In the genomic region with DNA sequence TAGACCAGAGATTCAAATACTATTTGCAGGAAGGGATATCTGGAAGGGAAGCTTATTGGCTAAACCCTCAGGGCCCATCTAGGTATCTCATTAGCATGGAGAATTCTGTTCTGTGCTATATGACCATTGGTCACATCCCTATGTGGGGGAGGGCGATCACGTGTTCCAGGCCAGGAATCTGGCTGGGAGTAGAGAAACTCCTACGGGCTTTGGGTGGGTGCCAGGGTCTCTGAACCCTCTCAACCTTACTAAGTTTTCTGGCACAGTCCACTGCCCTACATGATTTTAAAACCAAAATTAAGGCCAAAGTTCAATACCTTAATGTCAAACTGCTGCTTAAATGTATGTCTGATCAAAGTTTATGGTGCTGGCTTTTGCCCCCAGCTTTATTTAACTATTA, we compare ENCODE assay signal across 21 mouse cellular contexts. TPM values are rescaled to one million over a fixed set of nuclear protein-coding genes. Genes with fewer than 3 reads are reported as not detected.
DNase-seq lines count a peak whose midpoint lies in the region; ATAC-seq and TF ChIP-seq lines count a peak whose summit lies in the region.
"Had no signal": no experiment of that assay in that cellular context is flagged by ENCODE, and none has a peak within 500 bp of the region (broad histone marks: within the 10 kb centered on the region; RNA-seq: fewer than 3 reads in every experiment).

No protein-coding gene starts in this region.

- no peaks in the 10 kb centered on the region for H3K4me1 ChIP-seq in kidney, adult 2 months (ENCODE audit: control insufficient read depth, insufficient read depth, low read length)
- peaks cover 3% of the 10 kb centered on the region; the same call in 1 of the 2 replicates for H3K4me1 ChIP-seq in kidney, embryonic 16.5 days (ENCODE audit: insufficient read depth, low read length)
- no peaks in the 10 kb centered on the region for H3K4me1 ChIP-seq in lung, postnatal 0 days (ENCODE audit: insufficient read depth, low read depth, low read length)
- H3K4me1 ChIP-seq: forebrain, embryonic 13.5 days; heart, embryonic 13.5 days had no signal

- TF ChIP-seq CTCF in kidney, adult 2 months (conservative IDR thresholded peaks at IDR 0.05; ENCODE audit: insufficient read depth, insufficient read length, low read depth, low read length), result no peak
- no peak for TF ChIP-seq CTCF in lung, postnatal 0 days (IDR thresholded peaks at IDR 0.05)

- no peak overlapping the region for H3K4me2 ChIP-seq in kidney, embryonic 16.5 days (replicated peaks; ENCODE audit: low read depth, low read length)
- no peak overlapping the region for H3K4me2 ChIP-seq in lung, postnatal 0 days (replicated peaks; ENCODE audit: low read depth, low read length)
- H3K4me2 ChIP-seq: forebrain, embryonic 13.5 days; heart, embryonic 13.5 days; hindbrain, embryonic 14.5 days had no signal

- H3K9me3 ChIP-seq in kidney, embryonic 16.5 days (ENCODE audit: low read length), result no peaks in the 10 kb centered on the region
- no peaks in the 10 kb centered on the region for H3K9me3 ChIP-seq in lung, postnatal 0 days (ENCODE audit: low read length)
- H3K9me3 ChIP-seq: embryonic facial prominence, embryonic 10.5 days; forebrain, embryonic 13.5 days; heart, embryonic 13.5 days; hindbrain, embryonic 10.5 days had no signal

- no peak for ATAC-seq in kidney, embryonic 16.5 days (ENCODE audit: low FRiP score, low TSS enrichment)
- ATAC-seq in lung, postnatal 0 days, result no peak
- ATAC-seq: forebrain, embryonic 13.5 days; forebrain, postnatal 0 days had no signal

- H3K27me3 ChIP-seq in kidney, adult 2 months (replicated peaks; ENCODE audit: control insufficient read depth, insufficient read depth, low read length), result no peaks in the 10 kb centered on the region
- no peaks in the 10 kb centered on the region for H3K27me3 ChIP-seq in kidney, embryonic 16.5 days (ENCODE audit: insufficient read depth, low read length)
- no peaks in the 10 kb centered on the region for H3K27me3 ChIP-seq in lung, postnatal 0 days (replicated peaks; ENCODE audit: insufficient read depth, low read length)
- H3K27me3 ChIP-seq: forebrain, embryonic 13.5 days; heart, embryonic 13.5 days had no signal

- H3K36me3 ChIP-seq in kidney, adult 2 months (ENCODE audit: control insufficient read depth, insufficient read depth, low read length), result no peaks in the 10 kb centered on the region
- H3K36me3 ChIP-seq in kidney, embryonic 16.5 days (ENCODE audit: insufficient read depth, low read length), result no peaks in the 10 kb centered on the region
- no peaks in the 10 kb centered on the region for H3K36me3 ChIP-seq in lung, postnatal 0 days (ENCODE audit: insufficient read depth, low read length)
- H3K36me3 ChIP-seq: embryonic facial prominence, embryonic 10.5 days; G1E; heart, embryonic 13.5 days; hindbrain, embryonic 10.5 days had no signal

- TF ChIP-seq EP300 in lung, postnatal 0 days (IDR thresholded peaks at IDR 0.05), result no peak

- DNase-seq in kidney, adult 2 months, result peak; percentile 53
- peak; percentile 22 for DNase-seq in adipocyte (ENCODE audit: low spot score)
- DNase-seq in kidney, adult 9 months, result peak; percentile 44
- peak; percentile 66 to 72 for DNase-seq in kidney, postnatal 25 days
- DNase-seq in lung, postnatal 0 days (ENCODE audit: low spot score), result no peak
- no peak for DNase-seq in heart, adult 9 months (ENCODE audit: low spot score in 2 of 2)
- DNase-seq in heart, postnatal 10 days, result no peak
- DNase-seq: adrenal gland, postnatal 14 days; cerebellum, adult 18-20 months; cerebellum, adult 9-11 months; cerebellum, postnatal 36 days; forebrain, postnatal 0 days; gastrocnemius, adult 2 months; gastrocnemius, postnatal 25 days had no signal

- H3K9ac ChIP-seq in kidney, embryonic 16.5 days (replicated peaks; ENCODE audit: low read length), result no peak overlapping the region
- H3K9ac ChIP-seq in lung, postnatal 0 days (replicated peaks; ENCODE audit: low read depth), result no peak overlapping the region
- H3K9ac ChIP-seq: forebrain, embryonic 13.5 days; forebrain, postnatal 0 days; heart, embryonic 13.5 days; hindbrain, embryonic 14.5 days had no signal

- 33% methylated on average over 3 of the region's 3 CpGs for WGBS in kidney, adult 2 months
- 49% methylated on average over 3 of the region's 3 CpGs for WGBS in kidney, embryonic 16.5 days
- WGBS in lung, postnatal 0 days, result 70% methylated on average over 3 of the region's 3 CpGs

- no peak overlapping the region for H3K4me3 ChIP-seq in kidney, adult 2 months (ENCODE audit: insufficient read depth, low read depth, low read length)
- no peak overlapping the region for H3K4me3 ChIP-seq in kidney, embryonic 16.5 days (ENCODE audit: low read length)
- H3K4me3 ChIP-seq in lung, postnatal 0 days (ENCODE audit: low read depth, low read length), result no peak overlapping the region
- H3K4me3 ChIP-seq: embryonic facial prominence, embryonic 10.5 days; forebrain, embryonic 13.5 days; gastrocnemius, adult 2 months; heart, embryonic 13.5 days; hindbrain, embryonic 10.5 days had no signal

- TF ChIP-seq POLR2A in kidney, adult 2 months (IDR thresholded peaks at IDR 0.05; ENCODE audit: low read depth, low read length), result no peak

- no peak overlapping the region for H3K27ac ChIP-seq in kidney, adult 2 months (ENCODE audit: insufficient read depth, low read depth, low read length)
- no peak overlapping the region for H3K27ac ChIP-seq in kidney, embryonic 16.5 days (ENCODE audit: low read length)
- H3K27ac ChIP-seq in lung, postnatal 0 days (ENCODE audit: low read length), result no peak overlapping the region
- H3K27ac ChIP-seq: embryonic facial prominence, embryonic 10.5 days; forebrain, embryonic 13.5 days; gastrocnemius, adult 2 months; heart, embryonic 13.5 days; hindbrain, embryonic 10.5 days; hindbrain, embryonic 14.5 days had no signal

- intact Hi-C loops in heart, postnatal 10 days (cut with DNase I), result no loop called here

RNA-seq across cellular contexts. Expression of a gene that starts 33.2 kb away (rescaled TPM):
- 5.8 and 6.1 TPM in 2 replicates for polyA plus RNA-seq in kidney, adult 2 months (2012; rRNA removed)
- polyA plus RNA-seq in kidney, embryonic 16.5 days (2015; fragmentation: Nextera tagmentation; extraction: Ambion mirVana), result 7.0 and 9.8 TPM in 2 replicates
- 10.7 and 12.9 TPM in 2 replicates for polyA plus RNA-seq in lung, postnatal 0 days (2015; fragmentation: Nextera tagmentation; extraction: Ambion mirVana)
- 10 to 100 TPM; 28.5 to 28.7 TPM for total RNA-seq in heart, postnatal 10 days (2021)

Comparison
In these comparisons a context has a peak if more than half of its experiments do, and no peak if none do; other contexts are left out.
1. DNase-seq: peak in kidney, adult 2 months (single experiment), adipocyte (single experiment), kidney, adult 9 months (single experiment) and kidney, postnatal 25 days (2 of 2); none in lung, postnatal 0 days (single experiment), heart, adult 9 months (0 of 2) and heart, postnatal 10 days (0 of 2).